Mouse (Mus musculus): Measurements from ENCODE around the gene Mea1.

Mea1 gene

GRCm38 (mm10) chr17:46678416-46678815 is at the start of gene Mea1:
TSS of gene Mea1 (plus strand) at chr17:46678793.
- no peak for DNase-seq (ENCODE audit: low read depth, low spot score)

- no peak for DNase-seq (ENCODE audit: low read depth, low spot score)
Observed at GRCm38 (mm10) chr17:46629685-46630441, 48.7 kb upstream of the Mea1 start.

- no peak for DNase-seq (ENCODE audit: low read depth, low spot score)
Observed at GRCm38 (mm10) chr17:46636831-46637523, 41.6 kb upstream of the Mea1 start.

- no peak for DNase-seq (ENCODE audit: low read depth, low spot score)
Observed at GRCm38 (mm10) chr17:46639929-46640328, 38.7 kb upstream of the Mea1 start.

- no peak for DNase-seq (ENCODE audit: low read depth, low spot score)
Observed at GRCm38 (mm10) chr17:46642060-46642459, 36.5 kb upstream of the Mea1 start.

- no peak for DNase-seq (ENCODE audit: low read depth, low spot score)
Observed at GRCm38 (mm10) chr17:46644152-46644805, 34.3 kb upstream of the Mea1 start.

- no peak for DNase-seq (ENCODE audit: low read depth, low spot score)
Observed at GRCm38 (mm10) chr17:46644916-46645475, 33.6 kb upstream of the Mea1 start.

GRCm38 (mm10) chr17:46645561-46646321 is 32.9 kb upstream of the Mea1 start, which contains the start of the genes Klc4 and Mrpl2:
TSS of gene Klc4 (minus strand) at chr17:46646022.
TSS of gene Mrpl2 (plus strand) at chr17:46646229.
- DNase-seq (ENCODE audit: low read depth, low spot score): peak; percentile 96

- DNase-seq (ENCODE audit: low read depth, low spot score): no peak
Observed at GRCm38 (mm10) chr17:46646322-46646662, 32.3 kb upstream of the Mea1 start.

- no peak for DNase-seq (ENCODE audit: low read depth, low spot score)
Observed at GRCm38 (mm10) chr17:46647279-46647678, 31.3 kb upstream of the Mea1 start.

GRCm38 (mm10) chr17:46648436-46648835 is 30.2 kb upstream of the Mea1 start:
- no peak for DNase-seq (ENCODE audit: low read depth, low spot score)

- DNase-seq (ENCODE audit: low read depth, low spot score): no peak
Observed at GRCm38 (mm10) chr17:46649811-46650210, 28.8 kb upstream of the Mea1 start.

- peak; percentile 39 for DNase-seq (ENCODE audit: low read depth, low spot score)
Observed at GRCm38 (mm10) chr17:46650232-46651031, 28.2 kb upstream of the Mea1 start, which contains the start of gene Cul7. TSS of gene Cul7 (plus strand) at chr17:46650337.

GRCm38 (mm10) chr17:46651292-46651691 is 27.3 kb upstream of the Mea1 start:
- DNase-seq (ENCODE audit: low read depth, low spot score): no peak

GRCm38 (mm10) chr17:46651755-46652547 is 26.6 kb upstream of the Mea1 start:
- DNase-seq (ENCODE audit: low read depth, low spot score): no peak

GRCm38 (mm10) chr17:46656054-46656453 is 22.5 kb upstream of the Mea1 start:
- no peak for DNase-seq (ENCODE audit: low read depth, low spot score)

GRCm38 (mm10) chr17:46661351-46661750 is 17.2 kb upstream of the Mea1 start:
- DNase-seq (ENCODE audit: low read depth, low spot score): no peak

- DNase-seq (ENCODE audit: low read depth, low spot score): no peak
Observed at GRCm38 (mm10) chr17:46661981-46662380, 16.6 kb upstream of the Mea1 start.

- DNase-seq (ENCODE audit: low read depth, low spot score): no peak
Observed at GRCm38 (mm10) chr17:46662730-46663129, 15.9 kb upstream of the Mea1 start.

- DNase-seq (ENCODE audit: low read depth, low spot score): no peak
Observed at GRCm38 (mm10) chr17:46667712-46668111, 10.9 kb upstream of the Mea1 start.
